8 mouse cellular contexts compared by ENCODE assay signal in the genomic region with DNA sequence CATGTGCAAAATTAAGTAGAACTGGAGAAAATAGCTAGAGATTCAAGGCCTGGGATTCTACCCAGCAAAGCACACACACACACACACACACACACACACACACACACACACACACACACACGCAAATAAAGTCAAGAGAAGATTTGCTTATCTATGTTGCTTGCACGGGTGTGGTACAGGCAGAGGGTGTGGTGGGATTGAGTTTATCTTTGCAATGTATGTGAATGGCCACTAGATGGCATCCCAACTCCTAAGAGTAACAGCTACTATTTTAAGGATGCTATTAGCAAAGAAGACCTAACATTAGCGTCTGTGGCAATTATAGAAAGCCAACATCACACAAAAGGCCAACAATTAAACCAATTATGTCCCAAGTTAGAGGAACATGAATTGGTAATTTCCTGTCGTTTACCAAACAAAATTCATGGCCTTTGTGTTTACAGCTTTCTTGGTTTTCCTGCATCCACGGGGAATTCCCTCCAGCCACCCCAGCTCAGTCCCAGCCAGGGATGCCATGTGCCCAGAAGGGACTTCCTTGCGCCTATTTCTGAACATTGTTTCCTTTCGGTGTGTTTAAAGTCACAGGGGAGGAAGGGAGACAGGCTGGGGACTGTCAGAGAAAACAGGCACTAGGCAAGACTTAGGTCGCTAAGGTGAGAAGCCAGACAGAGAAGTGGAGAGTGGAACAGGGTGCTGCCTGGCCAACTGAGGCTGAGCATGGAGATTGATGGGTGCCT. TPM values are rescaled to one million over a fixed set of nuclear protein-coding genes. Genes with fewer than 3 reads are reported as not detected.
DNase-seq lines count a peak whose midpoint lies in the region; ATAC-seq and TF ChIP-seq lines count a peak whose summit lies in the region.

No protein-coding gene starts in this region.

- H3K27me3 ChIP-seq in heart, postnatal 0 days (ENCODE audit: control insufficient read depth, insufficient read depth, low read length): no peaks in the 10 kb centered on the region
- no peaks in the 10 kb centered on the region for H3K27me3 ChIP-seq in neural tube, embryonic 11.5 days (ENCODE audit: control insufficient read depth, insufficient read depth, low read length)

- peak; percentile 52 for DNase-seq in layer of hippocampus, adult 9-10 months (ENCODE audit: low spot score)
- no peak for DNase-seq in layer of hippocampus, postnatal 25 days (ENCODE audit: extremely low spot score in 1 of 2, low spot score in 1 of 2)
- peak; percentile 45 for DNase-seq in ES-E14 (ENCODE audit: low read depth, low spot score)
- peak; percentile 68 for DNase-seq in c-Kit-positive CD71-negative TER-119-negative erythroid progenitor cells, embryonic 14.5 days (ENCODE audit: low read depth)
- DNase-seq in heart, postnatal 0 days (ENCODE audit: low spot score): peak; percentile 88
- DNase-seq in left cerebral cortex, postnatal 10 days (ENCODE audit: extremely low spot score in 1 of 2, low spot score in 2 of 2): peak; percentile 27 to 66
- peak; percentile 37 for DNase-seq in neural tube, embryonic 11.5 days (ENCODE audit: low spot score)
- no peak for DNase-seq in ovary, adult 18-20 months (ENCODE audit: low spot score)

- ATAC-seq in heart, postnatal 0 days (ENCODE audit: insufficient read depth, low read depth): peak; percentile 52
- no peak for ATAC-seq in neural tube, embryonic 11.5 days (ENCODE audit: insufficient read depth, low FRiP score, low TSS enrichment)

- TF ChIP-seq CTCF in heart, postnatal 0 days (IDR thresholded peaks at IDR 0.05; ENCODE audit: low read depth): peak; percentile 92

- no peaks in the 10 kb centered on the region for H3K9me3 ChIP-seq in ES-E14 (ENCODE audit: control insufficient read depth, insufficient read depth, low read depth, low read length)
- H3K9me3 ChIP-seq in heart, postnatal 0 days (replicated peaks; ENCODE audit: control insufficient read depth, low read length): no peaks in the 10 kb centered on the region
- no peaks in the 10 kb centered on the region for H3K9me3 ChIP-seq in neural tube, embryonic 11.5 days (ENCODE audit: control insufficient read depth, low read length)

- no peaks in the 10 kb centered on the region for H3K4me1 ChIP-seq in ES-E14 (ENCODE audit: control insufficient read depth in 2 of 2, insufficient read depth in 2 of 2, low read length in 2 of 2, poor library complexity in 1 of 2)
- H3K4me1 ChIP-seq in heart, postnatal 0 days (ENCODE audit: control insufficient read depth, insufficient read depth): peaks cover 7% of the 10 kb centered on the region; the same call in 1 of the 2 replicates
- H3K4me1 ChIP-seq in neural tube, embryonic 11.5 days (ENCODE audit: control insufficient read depth, insufficient read depth, low read length): no peaks in the 10 kb centered on the region

- WGBS in heart, postnatal 0 days: 23% methylated on average over 8 of the region's 8 CpGs
- WGBS in neural tube, embryonic 11.5 days: 42% methylated on average over 8 of the region's 8 CpGs

- no peak overlapping the region for H3K27ac ChIP-seq in ES-E14 (ENCODE audit: insufficient read depth, low read depth, low read length, poor library complexity, severe bottlenecking)
- H3K27ac ChIP-seq in heart, postnatal 0 days (ENCODE audit: low read depth): no peak overlapping the region
- H3K27ac ChIP-seq in neural tube, embryonic 11.5 days (ENCODE audit: low read depth, low read length): no peak overlapping the region

- no peaks in the 10 kb centered on the region for H3K36me3 ChIP-seq in ES-E14 (ENCODE audit: control insufficient read depth, insufficient read depth, low read length, poor library complexity, severe bottlenecking)
- no peaks in the 10 kb centered on the region for H3K36me3 ChIP-seq in heart, postnatal 0 days (replicated peaks; ENCODE audit: control insufficient read depth, insufficient read depth, low read length)
- no peaks in the 10 kb centered on the region for H3K36me3 ChIP-seq in neural tube, embryonic 11.5 days (ENCODE audit: control insufficient read depth, insufficient read depth, low read length)

- no peak overlapping the region for H3K9ac ChIP-seq in ES-E14 (ENCODE audit: insufficient read depth, low read depth, low read length, poor library complexity, severe bottlenecking)
- no peak overlapping the region for H3K9ac ChIP-seq in heart, postnatal 0 days (replicated peaks; ENCODE audit: low read depth, low read length)
- H3K9ac ChIP-seq in neural tube, embryonic 11.5 days (ENCODE audit: low read length): no peak overlapping the region

- intact Hi-C loops in left cerebral cortex, postnatal 10 days (cut with DNase I): loop anchor here (10.0 kb wide), 3 partner anchors 69 to 389 kb away; a partner anchor contains a TSS

- no peak overlapping the region for H3K4me2 ChIP-seq in heart, postnatal 0 days (ENCODE audit: low read depth, low read length)
- H3K4me2 ChIP-seq in neural tube, embryonic 11.5 days (ENCODE audit: low read depth): no peak overlapping the region

- no peak for TF ChIP-seq EP300 in heart, postnatal 0 days (IDR thresholded peaks at IDR 0.05; ENCODE audit: low read depth)

- H3K4me3 ChIP-seq in ES-E14 (ENCODE audit: insufficient read depth in 1 of 2, low read depth in 1 of 2, low read length in 2 of 2, poor library complexity in 1 of 2, severe bottlenecking in 1 of 2): no peak overlapping the region
- H3K4me3 ChIP-seq in heart, postnatal 0 days (ENCODE audit: low read depth, low read length): no peak overlapping the region
- H3K4me3 ChIP-seq in neural tube, embryonic 11.5 days (ENCODE audit: low read depth, low read length): no peak overlapping the region

- in situ Hi-C loops in ES-E14 (cut with MboI; ENCODE audit: low sequenced_read_pairs in 2 of 2, unreplicated experiment in 2 of 2): no loop called here

TF ChIP-seq in ES-E14, 5 proteins besides CTCF, POLR2A, EP300 and RAD21:
- TF ChIP-seq CHD2 (IDR thresholded peaks at IDR 0.05; ENCODE audit: low read depth, low read length): no peak
- TF ChIP-seq ZC3H11A (IDR thresholded peaks at IDR 0.05; ENCODE audit: borderline replicate concordance, low read depth, low read length): peak; percentile 56; the same call in 1 of the 2 replicates
- no peak for TF ChIP-seq MAFK (IDR thresholded peaks at IDR 0.05; ENCODE audit: insufficient read depth, low read depth, low read length)

RNA-seq across cellular contexts. Expression of a gene that starts 17.4 kb away (rescaled TPM):
- total RNA-seq in layer of hippocampus, postnatal 25 days (2021): 1 to 10 TPM; 1.6 to 2.0 TPM
- total RNA-seq in ES-E14 (2012; rRNA removed): 0.40 TPM in 1 of 2 replicates, not detected in the other
- total RNA-seq in heart, postnatal 0 days (2014; rRNA removed; ENCODE audit: low replicate concordance): 5.4 and 8.8 TPM in 2 replicates
- polyA plus RNA-seq in heart, postnatal 0 days (2015; fragmentation: Nextera tagmentation; extraction: Ambion mirVana): 4.7 and 5.0 TPM in 2 replicates
- total RNA-seq in left cerebral cortex, postnatal 10 days (2021): 1 to 10 TPM; 4.1 to 4.3 TPM
- polyA plus RNA-seq in neural tube, embryonic 11.5 days (2014; fragmentation: Nextera tagmentation; extraction: Ambion mirVana): 1.6 and 2.5 TPM in 2 replicates

RNA-seq across cellular contexts. Expression of a gene that starts 53.5 kb away (rescaled TPM):
- total RNA-seq in layer of hippocampus, postnatal 25 days (2021): 1 to 10 TPM; 1.7 to 2.1 TPM
- total RNA-seq in ES-E14 (2012; rRNA removed): 0.94 and 1.3 TPM in 2 replicates
- total RNA-seq in heart, postnatal 0 days (2014; rRNA removed; ENCODE audit: low replicate concordance): 1.5 and 2.0 TPM in 2 replicates
- 0.82 and 0.84 TPM in 2 replicates for polyA plus RNA-seq in heart, postnatal 0 days (2015; fragmentation: Nextera tagmentation; extraction: Ambion mirVana)
- 1 to 10 TPM; 2.5 to 2.7 TPM for total RNA-seq in left cerebral cortex, postnatal 10 days (2021)
- 1.2 and 2.1 TPM in 2 replicates for polyA plus RNA-seq in neural tube, embryonic 11.5 days (2014; fragmentation: Nextera tagmentation; extraction: Ambion mirVana)

Comparison
In these comparisons a context has a peak if more than half of its experiments do, and no peak if none do; other contexts are left out.
1. DNase-seq: peak in layer of hippocampus, adult 9-10 months (single experiment), ES-E14 (single experiment), c-Kit-positive CD71-negative TER-119-negative erythroid progenitor cells, embryonic 14.5 days (single experiment), heart, postnatal 0 days (single experiment), left cerebral cortex, postnatal 10 days (2 of 2) and neural tube, embryonic 11.5 days (single experiment); none in layer of hippocampus, postnatal 25 days (0 of 2) and ovary, adult 18-20 months (single experiment).